Mouse (Mus musculus) heart, adult 2 months (tissue): ENCODE measurements around the gene Micu1. TPM values are rescaled to one million over a fixed set of nuclear protein-coding genes. Genes with fewer than 3 reads are reported as not detected.

ENCODE experiments used
- DNase-seq, 2 experiments: peaks; one replicate each; pipeline ENCODE4 v3.0.0; 2021
- H3K27ac ChIP-seq: fragments of 200-600 bp; 2 replicates; pipeline ENCODE4 v1.8.1; 2022
- H3K27me3 ChIP-seq: fragments of 200-500 bp; 2 replicates; pipeline ENCODE4 v1.6.1; 2012; ENCODE audit warnings: mild to moderate bottlenecking, low read length, inconsistent platforms, mixed read lengths; ENCODE audit not compliant: control insufficient read depth, insufficient read depth
- H3K36me3 ChIP-seq: fragments of 200-500 bp; 2 replicates; pipeline ENCODE4 v1.6.1; 2012; ENCODE audit warnings: low read length, inconsistent platforms; ENCODE audit not compliant: control insufficient read depth, insufficient read depth
- H3K4me1 ChIP-seq: fragments of 200-500 bp; 2 replicates; pipeline ENCODE4 v1.6.1; 2011; ENCODE audit warnings: low read length; ENCODE audit not compliant: control insufficient read depth, insufficient read depth
- H3K4me3 ChIP-seq: fragments of 200-600 bp; 2 replicates; pipeline ENCODE4 v1.8.1; 2022
- H3K79me2 ChIP-seq: fragments of 200-500 bp; replicated peaks from 2 replicates; pipeline ENCODE4 v1.6.1; 2012; ENCODE audit warnings: mild to moderate bottlenecking, inconsistent platforms, low read length, moderate library complexity, mixed read lengths; ENCODE audit not compliant: control insufficient read depth, insufficient read depth
- H3K9ac ChIP-seq: fragments of 200-500 bp; 2 replicates; pipeline ENCODE4 v1.6.1; 2012; ENCODE audit warnings: low read depth, mild to moderate bottlenecking, control low read depth, inconsistent platforms, low read length, mixed read lengths
- CTCF ChIP-seq: fragments of 200-600 bp; IDR thresholded peaks from 2 replicates; pipeline ENCODE4 v1.8.1; 2022; ENCODE audit warnings: antibody characterized with exemption, mild to moderate bottlenecking, moderate library complexity
- EP300 ChIP-seq: fragments of 200-500 bp; IDR thresholded peaks from 2 replicates; pipeline ENCODE4 v1.6.1; 2011; ENCODE audit warnings: low read depth, low read length, control low read depth; ENCODE audit not compliant: insufficient read depth
- POLR2A ChIP-seq: fragments of 200-500 bp; IDR thresholded peaks from 2 replicates; pipeline ENCODE4 v1.6.1; 2011; ENCODE audit warnings: mild to moderate bottlenecking, low read depth, low read length, control low read depth; ENCODE audit not compliant: insufficient read depth
- WGBS: fragments of 180-500 bp; shearing (Covaris S2); methylation state at CpG from one replicate; pipeline ENCODE4 v1.1.7; 2018; 5-methylcytosine and 5-hydroxymethylcytosine counted together
- intact Hi-C: fragments of 180-260 bp; cut with DNase I; formaldehyde crosslinking; loops from one replicate; pipeline ENCODE4 v1.15.1; 2025
- polyA plus RNA-seq: library from polyadenylated mRNA; depleted of rRNA; stranded (reverse); fragments of >200 nt; gene quantifications from 2 replicates; pipeline ENCODE4 v1.2.3, GENCODE M21; 2012
- total RNA-seq, 2 experiments: library from RNA; stranded (reverse); gene quantifications; 2 replicates each; pipeline ENCODE4 v1.2.3; 2021

Gene Micu1
- total and polyA plus RNA-seq, 3 experiments: 14.1 to 19.7 (median 17.6) TPM

GRCm38 (mm10) chr10:59809991-59810574, 107.8 kb downstream of the Micu1 start:
- Histone ChIP-seq H3K27ac (no peak overlapping the region), H3K79me2 (no peaks in the 10 kb centered on the region), H3K36me3 (no peaks in the 10 kb centered on the region), H3K9ac (no peak overlapping the region), H3K27me3 (no peaks in the 10 kb centered on the region), H3K4me1 (no peaks in the 10 kb centered on the region), H3K4me3 (no peak overlapping the region)
- TF ChIP-seq EP300 (no peak), POLR2A (no peak), CTCF (no peak)
- intact Hi-C loops: no loop called here
- no peak for DNase-seq
- 76% methylated on average over 4 of the region's 4 CpGs for WGBS

- TF ChIP-seq CTCF: peak; percentile 23
- TF ChIP-seq EP300: no peak
- intact Hi-C loops: no loop called here
- WGBS: 40% methylated on average over 13 of the region's 13 CpGs
- Histone ChIP-seq H3K27me3 (no peaks in the 10 kb centered on the region), H3K4me3 (no peak overlapping the region), H3K4me1 (no peaks in the 10 kb centered on the region), H3K27ac (no peak overlapping the region), H3K79me2 (no peaks in the 10 kb centered on the region), H3K9ac (no peak overlapping the region), H3K36me3 (no peaks in the 10 kb centered on the region)
- DNase-seq: no peak
These were observed 110.7 kb downstream of the Micu1 start for GRCm38 (mm10) chr10:59812939-59813338.

GRCm38 (mm10) chr10:59813759-59814158, 111.5 kb downstream of the Micu1 start:
- 85% methylated on average over 9 of the region's 9 CpGs for WGBS
- H3K4me1 ChIP-seq: no peaks in the 10 kb centered on the region
- H3K79me2 ChIP-seq: no peaks in the 10 kb centered on the region
- no peak overlapping the region for H3K27ac ChIP-seq
- peak; percentile 18 to 36 for DNase-seq
- H3K36me3 ChIP-seq: no peaks in the 10 kb centered on the region
- H3K4me3 ChIP-seq: no peak overlapping the region
- intact Hi-C loops: no loop called here
- H3K27me3 ChIP-seq: no peaks in the 10 kb centered on the region
- no peak for TF ChIP-seq CTCF
- TF ChIP-seq EP300: no peak
- no peak for TF ChIP-seq POLR2A
- H3K9ac ChIP-seq: no peak overlapping the region

- Histone ChIP-seq H3K79me2 (no peaks in the 10 kb centered on the region), H3K4me3 (no peak overlapping the region), H3K36me3 (no peaks in the 10 kb centered on the region), H3K27me3 (no peaks in the 10 kb centered on the region), H3K9ac (no peak overlapping the region), H3K4me1 (no peaks in the 10 kb centered on the region), H3K27ac (no peak overlapping the region)
- intact Hi-C loops: loop anchor here (5.0 kb wide), 2 partner anchors 53 to 362 kb away; no protein-coding TSS in a partner anchor
- TF ChIP-seq EP300 (no peak), CTCF (peak; percentile 71), POLR2A (no peak)
- DNase-seq: peak; percentile 64 to 68
- WGBS: 58% methylated on average over 7 of the region's 7 CpGs
These were observed 112.4 kb downstream of the Micu1 start for GRCm38 (mm10) chr10:59814505-59815155.

- H3K27me3 ChIP-seq: no peaks in the 10 kb centered on the region
- 72% methylated on average over 6 of the region's 6 CpGs for WGBS
These were observed 114.3 kb downstream of the Micu1 start for GRCm38 (mm10) chr10:59816569-59816968.

GRCm38 (mm10) chr10:59817528-59817927, 115.3 kb downstream of the Micu1 start:
- intact Hi-C loops: loop anchor here (2.0 to 5.0 kb wide), 3 partner anchors 50 to 365 kb away; no protein-coding TSS in a partner anchor
- TF ChIP-seq EP300 (no peak), CTCF (peak; percentile 68)
- Histone ChIP-seq H3K9ac (no peak overlapping the region), H3K27me3 (no peaks in the 10 kb centered on the region), H3K79me2 (no peaks in the 10 kb centered on the region), H3K4me3 (no peak overlapping the region), H3K4me1 (no peaks in the 10 kb centered on the region), H3K36me3 (no peaks in the 10 kb centered on the region), H3K27ac (no peak overlapping the region)
- DNase-seq: no peak
- WGBS: 42% methylated on average over 2 of the region's 2 CpGs

More at GRCm38 (mm10) chr10:59816569-59816968, 114.3 kb downstream of the Micu1 start:
- no peak for DNase-seq
- Histone ChIP-seq H3K79me2 (no peaks in the 10 kb centered on the region), H3K4me1 (no peaks in the 10 kb centered on the region), H3K9ac (no peak overlapping the region), H3K36me3 (no peaks in the 10 kb centered on the region), H3K4me3 (no peak overlapping the region), H3K27ac (no peak overlapping the region)
- TF ChIP-seq EP300 (no peak), CTCF (no peak), POLR2A (no peak)
- intact Hi-C loops: loop anchor here (2.0 to 5.0 kb wide), 3 partner anchors 51 to 364 kb away; no protein-coding TSS in a partner anchor
